Mouse (Mus musculus): Measurements from ENCODE around the gene Aes. TPM values are rescaled to one million over a fixed set of nuclear protein-coding genes. Genes with fewer than 3 reads are reported as not detected.

Gene Aes
- polyA plus RNA-seq, 1 experiment from 2014 or later = 515 TPM

GRCm38 (mm10) chr10:81559627-81560539, 595 bp downstream of the Aes start:
- Histone ChIP-seq H3K36me3 (ENCODE audit: control insufficient read depth, insufficient read depth, low read length) (peaks cover 20% of the 10 kb centered on the region), H3K4me1 (replicated peaks; ENCODE audit: control insufficient read depth, insufficient read depth, low read length) (peaks cover 35% of the 10 kb centered on the region), H3K9ac (ENCODE audit: low read length) (peak overlapping the region; percentile 96), H3K4me3 (ENCODE audit: low read depth, low read length) (peak overlapping the region; percentile 76), H3K4me2 (ENCODE audit: low read length) (peak overlapping the region; percentile 88), H3K27ac (ENCODE audit: low read depth) (peak overlapping the region; percentile 90), H3K27me3 (replicated peaks; ENCODE audit: control insufficient read depth, insufficient read depth, low read length) (no peaks in the 10 kb centered on the region), H3K9me3 (ENCODE audit: control insufficient read depth, low read length) (no peaks in the 10 kb centered on the region)
- DNase-seq (ENCODE audit: low spot score) = peak; percentile 71
- peak; percentile 11 for ATAC-seq (replicated peaks; ENCODE audit: low FRiP score, low TSS enrichment, low read depth)
- under 1% methylated on average over 27 of the region's 36 CpGs for WGBS

GRCm38 (mm10) chr10:81560719-81561459, 1.6 kb downstream of the Aes start:
- Histone ChIP-seq H3K36me3 (ENCODE audit: control insufficient read depth, insufficient read depth, low read length) (peaks cover 30% of the 10 kb centered on the region), H3K9me3 (ENCODE audit: control insufficient read depth, low read length) (no peaks in the 10 kb centered on the region), H3K27ac (ENCODE audit: low read depth) (peak overlapping the region; percentile 90), H3K4me2 (ENCODE audit: low read length) (peak overlapping the region; percentile 88), H3K4me1 (replicated peaks; ENCODE audit: control insufficient read depth, insufficient read depth, low read length) (peaks cover 35% of the 10 kb centered on the region), H3K9ac (ENCODE audit: low read length) (peak overlapping the region; percentile 96), H3K4me3 (ENCODE audit: low read depth, low read length) (peak overlapping the region; percentile 76), H3K27me3 (replicated peaks; ENCODE audit: control insufficient read depth, insufficient read depth, low read length) (no peaks in the 10 kb centered on the region)
- DNase-seq (ENCODE audit: low spot score) (no peak), ATAC-seq (replicated peaks; ENCODE audit: low FRiP score, low TSS enrichment, low read depth) (peak; percentile 9; the same call in 1 of the 2 replicates)
- 8% methylated on average over 16 of the region's 16 CpGs for WGBS

DNA sequence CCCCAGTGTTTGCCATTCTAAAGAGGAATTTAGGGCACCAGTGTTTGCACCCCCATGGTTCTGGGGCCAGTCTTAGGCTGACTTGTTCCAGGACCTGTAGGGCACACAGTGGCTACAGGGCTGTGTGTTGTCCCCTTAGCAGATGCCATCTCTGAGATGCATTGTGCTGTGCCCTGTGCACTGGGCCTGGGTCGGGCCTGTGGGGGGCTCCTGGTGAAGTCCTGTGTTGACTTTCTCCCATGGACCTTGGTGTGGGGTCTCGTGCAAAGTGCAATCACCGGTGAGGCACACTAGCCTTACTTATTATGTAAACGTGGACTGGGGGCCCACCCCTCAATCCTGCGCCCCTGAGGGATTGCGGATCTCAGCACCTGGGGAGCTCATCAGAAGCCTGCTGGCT, 3.1 kb downstream of the Aes start:
- Histone ChIP-seq H3K27me3 (replicated peaks; ENCODE audit: control insufficient read depth, insufficient read depth, low read length) (no peaks in the 10 kb centered on the region), H3K4me3 (ENCODE audit: low read depth, low read length) (no peak overlapping the region), H3K4me2 (ENCODE audit: low read length) (peak overlapping the region; percentile 18), H3K27ac (ENCODE audit: low read depth) (no peak overlapping the region), H3K9me3 (ENCODE audit: control insufficient read depth, low read length) (no peaks in the 10 kb centered on the region), H3K4me1 (replicated peaks; ENCODE audit: control insufficient read depth, insufficient read depth, low read length) (peaks cover 35% of the 10 kb centered on the region), H3K36me3 (ENCODE audit: control insufficient read depth, insufficient read depth, low read length) (peaks cover 41% of the 10 kb centered on the region), H3K9ac (ENCODE audit: low read length) (no peak overlapping the region)
- DNase-seq (ENCODE audit: low spot score) (no peak), ATAC-seq (replicated peaks; ENCODE audit: low FRiP score, low TSS enrichment, low read depth) (no peak)
- WGBS = 72% methylated on average over 6 of the region's 6 CpGs

DNA sequence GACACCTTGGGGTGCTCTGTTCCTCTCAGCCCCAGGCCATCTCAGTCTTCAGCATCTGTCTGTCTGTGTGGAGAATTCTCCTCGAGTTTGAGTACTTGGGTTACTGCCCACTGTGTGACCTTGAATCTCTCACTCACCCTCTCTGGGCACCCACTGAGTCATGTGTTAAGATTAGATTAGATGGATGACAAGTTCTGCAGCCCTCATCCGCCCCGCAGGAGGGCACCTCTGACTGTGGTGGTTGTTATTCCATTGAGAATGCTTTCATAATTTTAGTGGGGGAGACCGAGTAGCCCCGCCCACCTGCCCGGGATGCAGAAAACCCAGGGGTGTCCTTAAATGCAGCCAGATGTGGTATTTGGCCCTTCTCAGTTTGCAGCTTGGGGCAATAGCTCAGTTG, 4.2 kb downstream of the Aes start:
- peak overlapping the region; percentile 50 for H3K4me2 ChIP-seq (ENCODE audit: low read length)
- H3K9me3 ChIP-seq (ENCODE audit: control insufficient read depth, low read length) = no peaks in the 10 kb centered on the region
- H3K4me1 ChIP-seq (replicated peaks; ENCODE audit: control insufficient read depth, insufficient read depth, low read length) = peaks cover 44% of the 10 kb centered on the region
- peak overlapping the region; percentile 25; the same call in 1 of the 2 replicates for H3K4me3 ChIP-seq (ENCODE audit: low read depth, low read length)
- 49% methylated on average over 6 of the region's 6 CpGs for WGBS
- H3K9ac ChIP-seq (ENCODE audit: low read length) = no peak overlapping the region
- H3K27ac ChIP-seq (ENCODE audit: low read depth) = no peak overlapping the region
- ATAC-seq (replicated peaks; ENCODE audit: low FRiP score, low TSS enrichment, low read depth) = no peak
- peaks cover 41% of the 10 kb centered on the region for H3K36me3 ChIP-seq (ENCODE audit: control insufficient read depth, insufficient read depth, low read length)
- H3K27me3 ChIP-seq (replicated peaks; ENCODE audit: control insufficient read depth, insufficient read depth, low read length) = no peaks in the 10 kb centered on the region
- DNase-seq (ENCODE audit: low spot score) = no peak

- H3K4me3 ChIP-seq (ENCODE audit: low read depth, low read length) = peak overlapping the region; percentile 25
- H3K9ac ChIP-seq (ENCODE audit: low read length) = 0 out of 2 replicates have a peak overlapping the region, but pooled peaks have one; percentile 34
- H3K27ac ChIP-seq (ENCODE audit: low read depth) = peak overlapping the region; percentile 51
- 2% methylated on average over 10 of the region's 10 CpGs for WGBS
- H3K9me3 ChIP-seq (ENCODE audit: control insufficient read depth, low read length) = no peaks in the 10 kb centered on the region
- H3K27me3 ChIP-seq (replicated peaks; ENCODE audit: control insufficient read depth, insufficient read depth, low read length) = no peaks in the 10 kb centered on the region
- DNase-seq (ENCODE audit: low spot score) = peak; percentile 75
- peaks cover 51% of the 10 kb centered on the region for H3K4me1 ChIP-seq (replicated peaks; ENCODE audit: control insufficient read depth, insufficient read depth, low read length)
- peak overlapping the region; percentile 50 for H3K4me2 ChIP-seq (ENCODE audit: low read length)
- no peak for ATAC-seq (replicated peaks; ENCODE audit: low FRiP score, low TSS enrichment, low read depth)
- H3K36me3 ChIP-seq (ENCODE audit: control insufficient read depth, insufficient read depth, low read length) = peaks cover 41% of the 10 kb centered on the region
These were observed 4.9 kb downstream of the Aes start for GRCm38 (mm10) chr10:81564216-81564615.

DNA sequence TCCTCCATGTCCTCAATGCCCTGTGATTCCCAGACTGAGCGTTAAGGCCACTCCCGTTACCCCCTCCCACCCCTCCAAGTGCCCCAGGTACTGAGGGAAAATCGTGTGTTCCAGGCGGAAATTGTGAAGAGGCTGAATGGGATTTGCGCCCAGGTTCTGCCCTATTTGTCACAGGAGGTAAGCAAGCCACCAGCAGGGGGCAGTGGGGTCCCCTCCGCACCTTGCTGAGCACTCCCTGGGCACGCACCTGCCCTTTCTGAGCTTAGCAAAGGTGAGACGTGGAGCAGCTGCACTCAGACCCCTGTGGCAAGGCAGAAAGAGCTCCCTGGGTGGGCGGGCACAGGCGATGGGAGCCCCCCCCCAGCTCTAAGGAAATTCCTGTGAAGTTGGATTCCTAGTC, 5.4 kb downstream of the Aes start:
- Histone ChIP-seq H3K4me3 (ENCODE audit: low read depth, low read length) (no peak overlapping the region), H3K9ac (ENCODE audit: low read length) (no peak overlapping the region), H3K27me3 (replicated peaks; ENCODE audit: control insufficient read depth, insufficient read depth, low read length) (no peaks in the 10 kb centered on the region), H3K4me1 (replicated peaks; ENCODE audit: control insufficient read depth, insufficient read depth, low read length) (peaks cover 56% of the 10 kb centered on the region), H3K27ac (ENCODE audit: low read depth) (no peak overlapping the region), H3K9me3 (ENCODE audit: control insufficient read depth, low read length) (no peaks in the 10 kb centered on the region), H3K36me3 (ENCODE audit: control insufficient read depth, insufficient read depth, low read length) (peaks cover 41% of the 10 kb centered on the region), H3K4me2 (ENCODE audit: low read length) (no peak overlapping the region)
- no peak for ATAC-seq (replicated peaks; ENCODE audit: low FRiP score, low TSS enrichment, low read depth)
- peak; percentile 85 for DNase-seq (ENCODE audit: low spot score)
- 36% methylated on average over 10 of the region's 10 CpGs for WGBS

DNA sequence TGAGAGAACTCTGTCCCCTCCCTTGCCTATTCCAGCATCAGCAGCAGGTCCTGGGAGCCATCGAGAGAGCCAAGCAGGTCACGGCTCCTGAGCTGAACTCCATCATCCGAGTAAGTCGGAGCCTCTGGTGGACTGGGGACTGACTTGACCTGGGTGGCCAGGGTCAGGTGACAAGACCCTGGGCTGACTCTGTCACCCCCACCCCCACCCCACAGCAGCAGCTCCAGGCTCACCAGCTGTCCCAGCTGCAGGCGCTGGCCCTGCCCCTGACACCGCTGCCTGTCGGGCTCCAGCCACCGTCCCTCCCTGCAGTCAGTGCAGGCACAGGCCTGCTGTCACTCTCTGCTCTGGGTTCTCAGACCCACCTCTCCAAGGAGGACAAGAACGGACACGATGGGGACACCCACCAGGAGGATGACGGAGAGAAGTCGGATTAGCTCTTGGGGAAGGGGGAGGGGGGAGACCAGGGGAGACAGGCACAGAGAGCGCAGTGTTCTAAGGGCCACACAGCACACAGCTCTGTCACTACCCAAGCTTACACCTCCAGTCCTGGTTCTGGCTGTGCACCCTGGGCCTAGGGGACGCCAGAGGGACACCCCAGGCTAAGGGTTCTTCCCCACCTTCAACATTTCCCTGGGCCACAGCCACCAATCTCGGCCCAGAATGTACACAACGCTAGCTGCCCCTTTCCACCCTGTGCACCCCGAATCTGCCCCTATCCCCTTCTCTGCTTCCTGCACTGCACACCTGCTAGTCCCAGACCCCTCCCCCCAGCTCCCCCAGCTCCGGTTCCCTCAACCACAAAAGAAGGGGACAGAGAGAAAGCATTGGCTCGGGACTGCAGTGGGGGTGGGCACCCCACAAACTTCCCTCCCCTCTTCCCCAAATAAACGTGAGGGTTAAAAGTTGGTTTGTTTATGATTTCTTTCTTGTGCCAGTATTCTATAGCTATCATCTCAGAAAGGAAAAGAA, 6.3 kb downstream of the Aes start:
- peaks cover 41% of the 10 kb centered on the region for H3K36me3 ChIP-seq (ENCODE audit: control insufficient read depth, insufficient read depth, low read length)
- DNase-seq (ENCODE audit: low spot score) = no peak

More for the DNA sequence above, 6.3 kb downstream of the Aes start:
- Histone ChIP-seq H3K4me3 (ENCODE audit: low read depth, low read length) (no peak overlapping the region), H3K27ac (ENCODE audit: low read depth) (no peak overlapping the region), H3K27me3 (replicated peaks; ENCODE audit: control insufficient read depth, insufficient read depth, low read length) (no peaks in the 10 kb centered on the region), H3K9me3 (ENCODE audit: control insufficient read depth, low read length) (no peaks in the 10 kb centered on the region), H3K4me1 (replicated peaks; ENCODE audit: control insufficient read depth, insufficient read depth, low read length) (peaks cover 64% of the 10 kb centered on the region), H3K4me2 (ENCODE audit: low read length) (no peak overlapping the region), H3K9ac (ENCODE audit: low read length) (no peak overlapping the region)
- 47% methylated on average over 20 of the region's 20 CpGs for WGBS
- no peak for ATAC-seq (replicated peaks; ENCODE audit: low FRiP score, low TSS enrichment, low read depth)
